Mouse (Mus musculus) liver, adult (tissue): ENCODE results near the gene Pacrg.

Experiments
- GATA4 ChIP-seq: IDR thresholded peaks from 2 replicates; pipeline ENCODE4 v1.6.1; 2014; ENCODE audit warnings: mild to moderate bottlenecking, low read length; ENCODE audit not compliant: insufficient replicate concordance

Pacrg gene

GRCm38 (mm10) chr17:10408681-10409081 lies 431.4 kb downstream of the Pacrg start:
- no peak for TF ChIP-seq GATA4

- no peak for TF ChIP-seq GATA4
Measured at GRCm38 (mm10) chr17:10407031-10407722, 432.9 kb downstream of the Pacrg start.

DNA sequence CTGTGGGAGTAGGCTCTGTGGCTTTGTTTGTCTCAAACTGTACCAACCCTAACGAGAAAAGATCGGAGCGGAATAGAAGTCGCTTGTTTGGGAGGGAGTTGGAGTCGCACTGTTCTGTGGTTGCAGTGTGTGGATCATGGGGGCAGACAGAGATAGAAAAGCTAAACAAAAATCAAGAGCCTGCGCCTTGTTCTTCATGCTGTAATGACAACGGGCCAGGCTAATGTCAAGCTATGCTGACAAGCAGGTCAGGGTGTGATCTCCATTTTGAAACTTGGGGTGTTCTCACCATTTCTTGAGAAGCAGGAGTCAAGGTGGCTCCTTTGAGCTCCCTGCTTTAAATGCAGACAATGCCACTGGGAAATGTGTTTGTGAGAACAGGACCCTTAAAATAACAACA lies 433.8 kb downstream of the Pacrg start:
- TF ChIP-seq GATA4, result no peak

GRCm38 (mm10) chr17:10405906-10406305 lies 434.2 kb downstream of the Pacrg start:
- no peak for TF ChIP-seq GATA4

GRCm38 (mm10) chr17:10403186-10403585 lies 436.9 kb downstream of the Pacrg start:
- no peak for TF ChIP-seq GATA4

DNA sequence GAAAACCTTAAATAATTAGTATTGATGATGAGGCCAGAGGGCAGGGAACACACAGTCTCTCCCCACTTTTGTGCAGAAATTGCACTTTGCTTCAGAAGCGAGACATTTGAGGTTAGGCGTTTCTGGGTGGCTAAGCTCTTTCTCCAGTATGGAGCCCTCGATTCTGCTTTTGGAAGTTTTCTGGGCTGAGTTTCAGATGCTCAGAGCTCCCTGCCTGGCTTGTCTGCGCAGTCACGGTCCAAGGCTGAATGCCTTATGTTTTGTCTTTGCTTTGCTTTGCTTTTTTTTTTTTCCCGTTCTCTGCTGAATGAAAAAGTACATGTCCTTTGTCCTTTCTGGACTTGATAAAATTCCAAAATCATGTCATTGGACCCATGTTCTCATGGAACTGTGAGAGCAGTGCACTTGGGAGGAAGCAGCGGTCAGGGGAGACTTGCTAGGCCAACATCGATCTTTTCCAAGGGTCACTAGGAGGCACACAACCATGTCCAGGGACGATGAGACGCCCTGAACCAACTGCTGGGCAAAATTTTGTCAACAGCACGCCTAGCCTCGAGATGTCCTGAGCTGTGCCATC lies 438.0 kb downstream of the Pacrg start:
- TF ChIP-seq GATA4, result no peak

- TF ChIP-seq GATA4, result no peak
Measured at GRCm38 (mm10) chr17:10401529-10401928, 438.6 kb downstream of the Pacrg start.

DNA sequence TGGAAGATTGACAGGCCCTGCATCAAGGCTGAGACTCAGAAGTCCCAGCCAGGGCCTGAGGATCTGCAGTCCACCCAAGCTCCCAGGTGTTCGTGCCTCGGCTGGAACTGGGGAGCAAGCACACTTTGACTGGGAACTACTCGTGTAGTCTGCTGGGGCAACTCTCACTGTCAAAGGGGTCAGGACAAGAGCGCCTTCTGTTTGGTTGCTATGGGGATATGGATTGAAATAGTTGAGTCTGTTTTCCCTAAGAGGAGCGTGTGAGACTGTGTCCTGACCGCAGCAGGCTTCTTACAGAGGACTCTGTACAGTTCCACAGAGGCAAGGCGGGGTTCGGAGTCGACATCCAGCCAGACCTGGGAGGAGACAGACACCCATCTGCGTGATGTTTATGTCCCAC lies 440.4 kb downstream of the Pacrg start:
- no peak for TF ChIP-seq GATA4

GRCm38 (mm10) chr17:10398871-10399270 lies 441.2 kb downstream of the Pacrg start:
- TF ChIP-seq GATA4, result no peak

GRCm38 (mm10) chr17:10397924-10398627 lies 442.0 kb downstream of the Pacrg start:
- no peak for TF ChIP-seq GATA4

DNA sequence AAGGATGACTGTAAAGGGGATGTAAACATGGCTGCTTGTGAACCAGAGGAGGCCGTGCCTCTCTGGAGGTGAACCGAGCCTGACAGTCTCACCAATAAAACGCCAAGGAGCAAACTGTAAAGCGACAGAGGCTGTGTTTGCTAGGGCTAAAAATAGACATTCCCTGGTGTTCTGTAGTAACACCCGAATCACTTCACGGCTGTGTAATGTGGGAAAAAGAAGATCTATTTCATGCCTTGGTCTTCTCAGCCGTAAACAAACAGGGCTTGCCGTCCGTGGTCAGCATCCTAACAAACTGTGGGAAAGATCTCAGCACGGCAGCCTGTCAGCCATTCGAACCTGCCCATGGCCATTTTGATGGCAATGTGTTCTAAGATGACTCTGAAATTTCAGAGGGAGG lies 442.8 kb downstream of the Pacrg start:
- TF ChIP-seq GATA4, result no peak

GRCm38 (mm10) chr17:10396863-10397262 lies 443.2 kb downstream of the Pacrg start:
- TF ChIP-seq GATA4, result no peak

DNA sequence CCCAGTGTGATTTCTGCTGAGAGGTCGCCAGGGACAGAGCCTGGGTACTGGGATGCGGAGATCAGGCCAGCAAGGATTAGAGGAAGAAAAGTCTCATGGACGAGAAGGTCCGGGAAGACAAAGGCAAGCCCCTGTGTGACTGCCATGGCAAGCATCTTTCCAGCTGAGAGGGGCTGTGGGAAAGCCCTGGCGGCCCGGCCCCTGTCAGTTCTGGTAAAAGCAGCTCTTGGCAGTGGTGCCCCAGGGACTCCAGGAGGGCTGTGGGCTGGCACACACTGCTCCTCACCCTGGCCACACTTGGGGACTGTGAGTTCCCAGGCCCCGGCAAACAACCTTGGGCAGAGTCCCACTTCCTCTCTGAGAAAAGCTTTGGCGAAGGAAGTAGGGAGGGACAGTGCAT lies 445.3 kb downstream of the Pacrg start:
- no peak for TF ChIP-seq GATA4

DNA sequence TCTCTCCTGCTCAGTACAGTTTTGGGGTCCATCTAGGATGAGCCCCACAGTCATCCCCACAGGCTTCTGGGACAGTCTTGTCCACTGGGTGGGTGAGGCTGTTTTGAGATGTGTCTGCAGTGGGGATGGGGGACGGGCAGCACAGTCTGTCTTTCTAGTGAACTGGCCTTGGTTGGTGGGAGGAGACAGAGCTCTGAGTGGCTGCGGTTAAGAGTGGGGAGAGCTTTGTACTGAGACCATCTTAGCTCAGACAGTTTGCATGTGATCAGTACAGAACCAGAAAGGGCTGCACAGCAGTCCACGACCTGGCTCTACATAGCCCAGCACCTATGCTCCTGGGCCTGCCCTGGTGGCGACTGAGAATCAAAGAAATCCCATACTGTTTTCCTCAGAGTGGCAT lies 446.3 kb downstream of the Pacrg start:
- no peak for TF ChIP-seq GATA4

DNA sequence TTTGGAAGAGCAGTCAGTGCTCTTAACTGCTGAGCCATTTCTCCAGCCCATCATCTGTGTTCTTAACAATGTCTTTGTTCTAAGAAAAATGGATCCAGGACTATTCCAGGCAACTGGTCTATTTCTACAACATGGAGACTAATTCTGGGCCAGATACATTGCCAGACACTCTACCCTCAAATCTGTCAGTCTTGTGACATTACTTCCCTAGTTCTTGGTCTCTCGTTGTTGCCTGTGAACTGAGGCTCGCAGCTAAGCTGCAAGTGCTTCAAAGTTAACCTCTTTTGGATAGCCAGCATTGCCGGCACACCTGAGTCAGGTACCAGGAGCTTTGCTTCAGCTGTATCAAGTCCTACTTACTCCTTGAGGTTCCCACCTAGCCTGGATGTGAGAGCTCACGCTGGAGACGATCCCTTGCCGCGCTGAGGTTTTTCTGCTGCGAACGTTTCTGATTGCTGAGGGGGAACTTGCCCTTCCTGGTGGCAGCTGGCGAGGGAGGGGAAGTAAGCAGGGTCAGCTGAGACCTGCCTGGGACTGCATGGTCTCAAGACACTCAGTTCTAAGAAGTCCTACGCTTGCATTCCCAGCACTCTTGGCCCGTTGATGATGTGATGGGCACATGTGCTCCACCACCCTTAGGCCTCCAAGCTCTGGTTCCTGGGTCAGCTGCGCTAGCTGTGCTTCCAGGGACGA lies 447.6 kb downstream of the Pacrg start:
- TF ChIP-seq GATA4, result no peak
